Mouse (Mus musculus) CH12.LX (cell line): Measurements from ENCODE around the gene Rbpms2. TPM values are rescaled to one million over a fixed set of nuclear protein-coding genes. Genes with fewer than 3 reads are reported as not detected.

Experiments
- DNase-seq: peaks from one replicate; pipeline ENCODE4 v3.0.0-alpha.2; 2013; ENCODE audit errors: extremely low read depth
- H3K27ac ChIP-seq: 2 replicates; pipeline ENCODE4 v1.5.1; 2012; ENCODE audit warnings: low read depth, mild to moderate bottlenecking, control low read depth, moderate library complexity; ENCODE audit not compliant: insufficient read depth
- H3K27me3 ChIP-seq: replicated peaks from 2 replicates; pipeline ENCODE3; 2012; ENCODE audit warnings: inconsistent platforms
- H3K36me3 ChIP-seq, 2 experiments: replicated peaks in 1 of 2; 2 replicates each; pipeline versions ENCODE3 to v1.6.1; 2012; ENCODE audit warnings: inconsistent platforms in 1 of 2, low read length in 1 of 2, mild to moderate bottlenecking in 1 of 2, mixed read lengths in 1 of 2, moderate library complexity in 1 of 2; ENCODE audit not compliant: control insufficient read depth in 1 of 2, insufficient read depth in 1 of 2
- H3K4me1 ChIP-seq, 2 experiments: 2 replicates each; pipeline ENCODE4 v1.6.1; 2012; ENCODE audit warnings: inconsistent platforms in 1 of 2, moderate library complexity in 1 of 2; ENCODE audit not compliant: insufficient read depth in 2 of 2, control insufficient read depth in 1 of 2
- H3K4me2 ChIP-seq: 2 replicates; pipeline ENCODE4 v1.6.1; 2012; ENCODE audit warnings: low read depth, mild to moderate bottlenecking, control low read depth; ENCODE audit not compliant: poor library complexity, insufficient read depth, severe bottlenecking
- H3K4me3 ChIP-seq, 3 experiments: fragments of 150-350 bp in 1 of 3; sonication (generic) in 1 of 3; replicated peaks in 1 of 3; 2 replicates each; pipeline versions ENCODE3 to v1.5.1; 2011 to 2012; ENCODE audit warnings: low read depth in 2 of 3, low read length in 2 of 3, mild to moderate bottlenecking in 2 of 3, moderate library complexity in 2 of 3, control low read depth in 1 of 3, improper control_type of control experiment in 1 of 3, inconsistent platforms in 1 of 3, mixed read lengths in 1 of 3; ENCODE audit not compliant: poor library complexity in 1 of 3
- H3K79me2 ChIP-seq: replicated peaks from 2 replicates; pipeline ENCODE4 v1.6.1; 2012; ENCODE audit warnings: mild to moderate bottlenecking, moderate library complexity; ENCODE audit not compliant: control insufficient read depth, poor library complexity, insufficient read depth, severe bottlenecking; ENCODE audit errors: extremely low read depth
- H3K9ac ChIP-seq: 2 replicates; pipeline ENCODE4 v1.6.1; 2012; ENCODE audit warnings: low read depth, mild to moderate bottlenecking, control low read depth, moderate library complexity; ENCODE audit not compliant: insufficient read depth
- H3K9me3 ChIP-seq: replicated peaks from 2 replicates; pipeline ENCODE3; 2012; ENCODE audit warnings: low read length, inconsistent platforms, mixed read lengths
- JUN ChIP-seq: IDR thresholded peaks from 2 replicates; pipeline ENCODE4 v1.6.1; 2011; ENCODE audit warnings: low read depth, mild to moderate bottlenecking, low read length, improper control_type of control experiment, moderate library complexity; ENCODE audit not compliant: insufficient read depth
- KAT2A ChIP-seq: IDR thresholded peaks from 2 replicates; pipeline ENCODE4 v1.6.1; 2012; ENCODE audit warnings: low read length, improper control_type of control experiment, inconsistent platforms; ENCODE audit not compliant: insufficient replicate concordance
- MAFK ChIP-seq: IDR thresholded peaks from 2 replicates; pipeline ENCODE4 v1.6.1; 2011; ENCODE audit warnings: low read length, improper control_type of control experiment; ENCODE audit not compliant: insufficient replicate concordance
- MXI1 ChIP-seq: IDR thresholded peaks from 2 replicates; pipeline ENCODE4 v1.6.1; 2011; ENCODE audit warnings: mild to moderate bottlenecking, low read depth, low read length, improper control_type of control experiment
- MYC ChIP-seq: IDR thresholded peaks from 2 replicates; pipeline ENCODE4 v1.6.1; 2011; ENCODE audit warnings: low read depth, mild to moderate bottlenecking, improper control_type of control experiment, low read length
- NELFE ChIP-seq: IDR thresholded peaks from 2 replicates; pipeline ENCODE4 v1.6.1; 2011; ENCODE audit warnings: low read depth, low read length, improper control_type of control experiment
- PAX5 ChIP-seq: IDR thresholded peaks from 2 replicates; pipeline ENCODE4 v1.6.1; 2012; ENCODE audit warnings: low read length, inconsistent platforms, mixed read lengths
- POLR2A ChIP-seq: IDR thresholded peaks from 2 replicates; pipeline ENCODE4 v1.6.1; 2011; ENCODE audit warnings: low read depth, mild to moderate bottlenecking, improper control_type of control experiment, low read length
- TCF12 ChIP-seq: IDR thresholded peaks from 2 replicates; pipeline ENCODE4 v1.6.1; 2014; ENCODE audit warnings: low read depth, mild to moderate bottlenecking, inconsistent platforms, low read length, improper control_type of control experiment
- ZC3H11A ChIP-seq: IDR thresholded peaks from 2 replicates; pipeline ENCODE4 v1.6.1; 2012; ENCODE audit warnings: low read depth, mild to moderate bottlenecking, inconsistent platforms, low read length, improper control_type of control experiment
- ZKSCAN1 ChIP-seq: IDR thresholded peaks from 2 replicates; pipeline ENCODE4 v1.6.1; 2012; ENCODE audit warnings: low read depth, inconsistent platforms, low read length, improper control_type of control experiment, borderline replicate concordance
- dilution Hi-C: fragments of 300-500 bp; cut with MboI; formaldehyde crosslinking; loops from 2 replicates; pipeline ENCODE4 v1.14.3; 2020; ENCODE audit warnings: low sequenced_read_pairs; ENCODE audit not compliant: extremely low pct_unique_long_range_greater_than_20kb, extremely low pct_ligation_motif_present
- in situ Hi-C: fragments of 300-500 bp; cut with MboI; formaldehyde crosslinking; loops from 3 replicates; pipeline ENCODE4 v1.14.3; 2019; ENCODE audit warnings: low sequenced_read_pairs, low pct_ligation_motif_present, low pct_unique_long_range_greater_than_20kb, mixed read lengths
- polyA plus RNA-seq: library from polyadenylated mRNA; unstranded; fragments of >175 nt; gene quantifications from 2 replicates; pipeline ENCODE4 v1.2.1, GENCODE M21; 2012; ENCODE audit warnings: low read depth; ENCODE audit not compliant: insufficient read length
- total RNA-seq, 2 experiments: library from RNA; depleted of rRNA; stranded (reverse); fragments of 300-350 nt in 1 of 2; fragments of >200 nt in 1 of 2; gene quantifications; 2 replicates each; pipeline ENCODE4 v1.2.3; 2012 to 2014

Gene Rbpms2
- total and polyA plus RNA-seq, 3 experiments = 0.13 to 0.34 TPM; not detected in 1

DNA sequence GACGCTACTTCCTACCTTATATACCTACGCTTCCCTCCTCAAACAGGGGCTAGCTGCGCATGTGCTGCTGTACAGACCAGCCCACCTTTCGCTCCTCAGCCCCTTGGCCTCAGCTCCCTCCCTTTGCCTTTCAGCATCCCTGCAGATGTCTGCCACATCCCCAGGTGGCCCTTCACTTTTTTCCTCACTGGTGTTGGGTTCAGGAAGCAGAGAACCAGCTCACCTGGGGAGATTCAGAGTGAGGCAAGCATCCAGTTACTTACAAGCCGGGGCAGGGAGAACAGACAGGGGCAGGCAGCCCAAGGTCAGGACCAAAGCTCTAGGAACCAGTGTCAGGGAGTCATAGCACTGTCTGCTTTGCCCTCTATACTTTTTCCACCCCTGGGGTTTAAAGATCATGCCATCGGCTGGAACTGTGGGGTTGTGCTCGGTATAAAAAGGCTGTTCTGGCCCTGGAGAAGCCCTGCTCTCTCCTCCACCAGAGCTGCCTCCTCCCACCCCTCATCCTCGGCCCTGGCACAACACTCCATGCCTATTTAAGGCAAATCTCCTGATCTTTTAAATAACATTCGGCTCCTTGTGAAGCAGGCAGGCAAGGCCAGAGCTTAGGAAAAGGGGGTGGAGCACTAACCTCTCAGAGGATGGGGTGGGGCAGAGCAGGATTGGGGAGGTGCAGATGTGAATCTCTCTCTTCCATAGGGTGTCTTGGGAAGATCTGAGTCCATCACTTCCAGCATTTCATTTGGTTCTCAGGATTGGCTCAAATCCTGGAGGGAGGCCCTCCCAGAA is 22.9 kb upstream of the Rbpms2 start:
- TF ChIP-seq MAFK (no peak), MXI1 (no peak), POLR2A (no peak), KAT2A (no peak), NELFE (no peak), PAX5 (no peak), JUN (no peak)
- H3K4me1 ChIP-seq = no peaks in the 10 kb centered on the region
- H3K79me2 ChIP-seq = no peaks in the 10 kb centered on the region
- DNase-seq = no peak
- H3K9ac ChIP-seq = no peak overlapping the region
- no peaks in the 10 kb centered on the region for H3K9me3 ChIP-seq
- H3K36me3 ChIP-seq = no peaks in the 10 kb centered on the region
- H3K27me3 ChIP-seq = no peaks in the 10 kb centered on the region
- H3K27ac ChIP-seq = no peak overlapping the region
- no peak overlapping the region for H3K4me3 ChIP-seq
- H3K4me2 ChIP-seq = no peak overlapping the region
- dilution Hi-C loops (no loop called here), in situ Hi-C loops (loop anchor here (5.0 to 10.0 kb wide), 2 partner anchors 56 to 238 kb away; no protein-coding TSS in a partner anchor)

DNA sequence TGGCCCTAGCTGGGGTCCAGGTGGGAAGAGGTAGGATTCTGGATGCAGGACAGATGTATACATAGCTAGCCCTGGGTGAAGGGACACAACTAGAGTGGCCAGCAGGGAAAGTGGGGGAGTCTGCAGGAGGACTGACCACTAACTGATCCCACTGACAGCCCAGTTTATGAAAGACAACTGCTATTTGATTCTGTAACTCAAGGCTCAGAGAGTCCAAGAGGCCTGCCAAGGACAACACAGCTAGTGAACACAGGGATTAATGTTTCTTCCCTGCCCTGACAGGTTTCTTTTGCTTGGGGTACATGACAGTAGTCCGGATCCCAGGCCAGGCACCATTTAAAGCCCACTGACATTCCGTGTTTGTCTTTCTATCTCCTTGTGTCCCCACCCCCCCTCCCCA is 22.3 kb upstream of the Rbpms2 start:
- Histone ChIP-seq H3K27ac (no peak overlapping the region), H3K36me3 (no peaks in the 10 kb centered on the region), H3K9ac (no peak overlapping the region), H3K9me3 (no peaks in the 10 kb centered on the region), H3K4me3 (no peak overlapping the region), H3K27me3 (no peaks in the 10 kb centered on the region), H3K79me2 (no peaks in the 10 kb centered on the region), H3K4me2 (no peak overlapping the region), H3K4me1 (no peaks in the 10 kb centered on the region)
- in situ Hi-C loops (loop anchor here (5.0 to 10.0 kb wide), 2 partner anchors 55 to 238 kb away; no protein-coding TSS in a partner anchor), dilution Hi-C loops (no loop called here)
- TF ChIP-seq TCF12 (no peak), ZC3H11A (no peak), MYC (no peak)
- DNase-seq = no peak

- H3K79me2 ChIP-seq = no peaks in the 10 kb centered on the region
- H3K4me1 ChIP-seq = peaks cover 0 to 3% of the 10 kb centered on the region in 2 experiments; a peak in 1 of 4 replicates
- no peak for DNase-seq
- in situ Hi-C loops (no loop called here), dilution Hi-C loops (no loop called here)
- no peak overlapping the region for H3K4me2 ChIP-seq
- H3K36me3 ChIP-seq = no peaks in the 10 kb centered on the region
- no peaks in the 10 kb centered on the region for H3K9me3 ChIP-seq
- H3K4me3 ChIP-seq = no peak overlapping the region
- H3K27me3 ChIP-seq = no peaks in the 10 kb centered on the region
- no peak overlapping the region for H3K9ac ChIP-seq
- no peak overlapping the region for H3K27ac ChIP-seq
- TF ChIP-seq ZKSCAN1 = no peak
- no peak for TF ChIP-seq NELFE
- TF ChIP-seq KAT2A = no peak
Measured at GRCm38 (mm10) chr9:65611969-65612486, 17.4 kb upstream of the Rbpms2 start.
